Mouse (Mus musculus) ES-E14 (cell line): ENCODE measurements around the gene Zg16. TPM values are rescaled to one million over a fixed set of nuclear protein-coding genes. Genes with fewer than 3 reads are reported as not detected.

Experiments used
- DNase-seq: peaks from one replicate; pipeline ENCODE4 v3.0.0-alpha.2; 2013; ENCODE audit warnings: low read depth, low spot score
- H3K27ac ChIP-seq: 2 replicates; pipeline ENCODE4 v1.5.1; 2012; ENCODE audit warnings: low read depth, mild to moderate bottlenecking, low read length, moderate library complexity, mixed read lengths; ENCODE audit not compliant: poor library complexity, insufficient read depth, severe bottlenecking
- H3K36me3 ChIP-seq: 2 replicates; pipeline ENCODE4 v1.6.1; 2012; ENCODE audit warnings: mild to moderate bottlenecking, low read length, moderate library complexity, mixed read lengths; ENCODE audit not compliant: control insufficient read depth, poor library complexity, insufficient read depth, severe bottlenecking
- H3K4me1 ChIP-seq, 2 experiments: fragments of 150-350 bp in 1 of 2; sonication (generic) in 1 of 2; 2 replicates each; pipeline ENCODE4 v1.6.1; 2012; ENCODE audit warnings: low read length in 2 of 2, mild to moderate bottlenecking in 1 of 2, mixed read lengths in 1 of 2; ENCODE audit not compliant: control insufficient read depth in 2 of 2, insufficient read depth in 2 of 2, poor library complexity in 1 of 2
- H3K4me3 ChIP-seq, 2 experiments: fragments of 150-350 bp in 1 of 2; sonication (generic) in 1 of 2; 2 replicates each; pipeline ENCODE4 v1.5.1; 2012; ENCODE audit warnings: low read length in 2 of 2, low read depth in 1 of 2, mild to moderate bottlenecking in 1 of 2, mixed read lengths in 1 of 2; ENCODE audit not compliant: insufficient read depth in 1 of 2, poor library complexity in 1 of 2, severe bottlenecking in 1 of 2
- H3K9ac ChIP-seq: 2 replicates; pipeline ENCODE4 v1.6.1; 2012; ENCODE audit warnings: low read depth, mild to moderate bottlenecking, low read length, mixed read lengths; ENCODE audit not compliant: poor library complexity, insufficient read depth, severe bottlenecking
- H3K9me3 ChIP-seq: fragments of 150-350 bp; sonication (generic); 2 replicates; pipeline ENCODE4 v1.6.1; 2012; ENCODE audit warnings: low read depth, mild to moderate bottlenecking, low read length; ENCODE audit not compliant: control insufficient read depth, insufficient read depth
- CHD2 ChIP-seq: IDR thresholded peaks from 2 replicates; pipeline ENCODE4 v1.6.1; 2014; ENCODE audit warnings: mild to moderate bottlenecking, low read depth, low read length, inconsistent platforms
- HCFC1 ChIP-seq: IDR thresholded peaks from 2 replicates; pipeline ENCODE4 v1.6.1; 2012; ENCODE audit warnings: low read length, inconsistent platforms, borderline replicate concordance; ENCODE audit not compliant: insufficient read depth
- MAFK ChIP-seq: IDR thresholded peaks from 2 replicates; pipeline ENCODE4 v1.6.1; 2014; ENCODE audit warnings: mild to moderate bottlenecking, low read depth, low read length, inconsistent platforms; ENCODE audit not compliant: insufficient read depth
- ZC3H11A ChIP-seq: IDR thresholded peaks from 2 replicates; pipeline ENCODE4 v1.6.1; 2012; ENCODE audit warnings: low read depth, mild to moderate bottlenecking, inconsistent platforms, low read length, borderline replicate concordance
- ZNF384 ChIP-seq: IDR thresholded peaks from 2 replicates; pipeline ENCODE4 v1.6.1; 2012; ENCODE audit warnings: low read depth, low read length, inconsistent platforms
- in situ Hi-C, 2 experiments: fragments of 600-800 bp; cut with MboI; formaldehyde crosslinking; loops; one replicate each; pipeline ENCODE4 v1.15.1; 2025; ENCODE audit warnings: low sequenced_read_pairs in 2 of 2, inconsistent platforms in 1 of 2; ENCODE audit not compliant: unreplicated experiment in 2 of 2
- total RNA-seq: library from RNA; depleted of rRNA; stranded (reverse); fragments of 300-350 nt; gene quantifications from 2 replicates; pipeline ENCODE4 v1.2.3, GENCODE M21; 2012

The Zg16 gene
- total RNA-seq, 1 experiment = not detected

DNA sequence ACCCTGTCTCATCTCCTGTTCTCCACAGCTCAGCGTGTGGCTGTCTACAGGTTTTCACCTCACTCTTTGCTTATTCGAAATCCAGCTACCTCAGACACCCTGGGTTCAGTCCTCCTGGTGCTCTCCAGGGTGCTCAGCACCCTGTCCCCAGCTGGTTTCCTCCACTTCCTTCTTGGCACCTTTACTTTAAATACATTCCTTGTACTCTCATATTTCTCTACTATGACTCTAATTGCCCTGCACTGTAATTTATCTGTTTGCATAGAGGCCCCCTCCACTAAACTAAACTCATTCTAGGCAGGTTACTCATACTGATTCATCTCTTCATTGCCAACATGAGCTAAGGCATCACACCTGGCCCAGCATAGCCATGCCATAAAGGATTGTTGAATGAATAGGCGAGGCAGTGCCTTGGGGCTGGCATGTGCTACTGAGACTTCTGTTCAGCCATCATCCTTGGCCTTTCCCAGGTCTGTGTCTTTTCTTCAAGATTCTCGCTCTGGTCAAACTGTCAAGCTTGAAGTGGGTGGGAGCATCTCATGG is 16.2 kb downstream of the Zg16 start:
- DNase-seq = no peak
- Histone ChIP-seq H3K9ac (no peak overlapping the region), H3K36me3 (no peaks in the 10 kb centered on the region), H3K4me3 (no peak overlapping the region), H3K9me3 (no peaks in the 10 kb centered on the region), H3K4me1 (no peaks in the 10 kb centered on the region), H3K27ac (no peak overlapping the region)
- TF ChIP-seq CHD2 = no peak
- no peak for TF ChIP-seq HCFC1
- TF ChIP-seq ZNF384 = no peak
- TF ChIP-seq MAFK = no peak
- in situ Hi-C loops = no loop called here

DNA sequence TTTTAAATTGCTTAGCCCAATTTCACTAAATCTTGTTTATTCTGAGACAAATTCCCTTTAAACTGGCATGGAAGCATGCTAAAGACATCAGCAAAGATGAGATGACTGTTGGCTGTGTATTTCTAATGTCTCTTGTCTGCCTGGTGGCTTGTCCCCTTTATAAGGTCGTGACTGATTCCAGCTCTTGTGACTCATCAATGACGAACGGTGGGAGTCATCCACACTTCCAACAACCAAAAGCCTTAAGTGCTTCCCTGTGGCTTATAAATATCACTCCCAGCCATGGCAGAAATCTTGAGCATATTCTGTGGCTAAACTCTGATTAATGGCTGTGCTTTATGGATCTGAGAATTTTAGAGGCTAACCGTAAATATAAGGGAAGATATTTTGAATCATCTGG is 20.8 kb downstream of the Zg16 start:
- no peak overlapping the region for H3K27ac ChIP-seq
- in situ Hi-C loops = no loop called here
- H3K4me3 ChIP-seq = no peak overlapping the region
- H3K9ac ChIP-seq = no peak overlapping the region
- DNase-seq = no peak
- peaks cover 0 to 6% of the 10 kb centered on the region in 2 experiments; a peak in 1 of 4 replicates for H3K4me1 ChIP-seq
- TF ChIP-seq CHD2 (no peak), ZNF384 (no peak), HCFC1 (no peak), MAFK (no peak), ZC3H11A (no peak)
- no peaks in the 10 kb centered on the region for H3K9me3 ChIP-seq
- no peaks in the 10 kb centered on the region for H3K36me3 ChIP-seq

DNA sequence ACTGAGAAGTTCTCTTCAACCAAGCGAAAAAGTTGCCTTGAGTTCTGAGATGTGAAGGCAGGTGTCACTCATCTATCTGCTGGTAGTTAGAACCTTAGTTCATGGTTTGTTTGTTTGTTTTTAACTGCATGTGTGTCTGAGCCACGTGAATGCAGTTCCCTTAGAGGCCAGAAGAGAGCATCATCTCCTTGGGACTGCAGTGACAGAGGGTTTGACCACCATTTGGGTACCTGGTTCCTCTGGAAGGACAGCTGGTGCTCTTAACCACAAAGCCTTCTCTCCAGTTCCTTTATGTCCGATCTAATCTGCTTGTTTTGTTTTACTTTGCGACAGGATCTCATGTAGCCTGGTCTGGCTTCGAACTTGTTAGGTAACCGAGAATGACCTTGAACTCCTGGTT is 21.6 kb downstream of the Zg16 start:
- DNase-seq = no peak
- in situ Hi-C loops = no loop called here
- no peak overlapping the region for H3K9ac ChIP-seq
- no peaks in the 10 kb centered on the region for H3K36me3 ChIP-seq
- no peak overlapping the region for H3K4me3 ChIP-seq
- H3K9me3 ChIP-seq = no peaks in the 10 kb centered on the region
- H3K4me1 ChIP-seq = peaks cover 0 to 6% of the 10 kb centered on the region in 2 experiments; a peak in 1 of 4 replicates
- TF ChIP-seq ZC3H11A = no peak
- no peak for TF ChIP-seq ZNF384
- TF ChIP-seq MAFK = no peak
- no peak for TF ChIP-seq CHD2
- no peak for TF ChIP-seq HCFC1
- no peak overlapping the region for H3K27ac ChIP-seq

DNA sequence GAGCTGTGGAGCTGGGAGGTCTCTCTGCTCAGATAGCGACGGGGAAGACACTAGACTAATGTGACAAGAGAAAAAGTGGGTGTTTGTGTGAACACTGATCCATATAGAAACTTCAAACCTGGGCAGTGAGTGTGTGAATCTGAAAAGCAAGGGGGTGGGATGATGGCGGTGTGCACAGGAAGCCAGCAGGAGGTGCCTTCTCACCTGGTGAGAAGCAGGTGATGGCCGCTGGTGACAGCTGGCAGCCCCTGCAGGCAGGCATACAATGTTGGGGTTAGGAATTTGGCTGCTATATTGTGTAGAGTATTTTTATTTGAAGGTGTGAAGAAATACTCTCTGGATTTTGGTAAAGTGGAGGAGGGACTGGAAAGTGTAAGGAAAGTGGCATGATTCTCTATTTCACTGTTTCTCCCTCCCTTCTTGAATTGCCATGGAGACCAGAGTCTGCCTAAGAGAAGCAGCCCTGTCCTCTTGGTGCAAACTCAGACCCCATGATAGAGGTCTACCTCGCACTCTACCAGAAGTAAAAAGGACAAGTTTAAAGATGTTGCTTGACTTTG is 32.0 kb downstream of the Zg16 start:
- Histone ChIP-seq H3K9me3 (no peaks in the 10 kb centered on the region), H3K36me3 (no peaks in the 10 kb centered on the region), H3K4me3 (no peak overlapping the region), H3K9ac (no peak overlapping the region), H3K4me1 (no peaks in the 10 kb centered on the region), H3K27ac (no peak overlapping the region)
- no peak for TF ChIP-seq HCFC1
- TF ChIP-seq CHD2 = no peak
- no peak for TF ChIP-seq ZNF384
- no peak for TF ChIP-seq ZC3H11A
- TF ChIP-seq MAFK = no peak
- in situ Hi-C loops = no loop called here
- DNase-seq = no peak
